Mouse (Mus musculus): Measurements from ENCODE around the gene Lrrc29.
A peak's percentile ranks its signal among the peaks of the same experiment; 100 is the strongest.

Gene Lrrc29

GRCm38 (mm10) chr8:105264024-105264982 is 61.8 kb downstream of the Lrrc29 start, which contains the start of the genes Tradd and Fbxl8:
Gene Tradd (minus strand): TSS chr8:105264609.
Gene Fbxl8 (plus strand): TSS chr8:105264648.
- peak; percentile 87 for DNase-seq

- no peak for DNase-seq
These were observed 62.7 kb downstream of the Lrrc29 start for GRCm38 (mm10) chr8:105263244-105263912.

All from lung, postnatal 36 days (tissue).